Mouse (Mus musculus) limb, embryonic 14.5 days (tissue): Measurements from ENCODE around the gene Plbd1. TPM values are rescaled to one million over a fixed set of nuclear protein-coding genes. Genes with fewer than 3 reads are reported as not detected.

ENCODE experiments used
- ATAC-seq: fragments of 200-750 bp; cut with Nextera tagmentation; 2 replicates; pipeline ENCODE4 v1.8.0; 2017; ENCODE audit warnings: low read depth, moderate number of reproducible peaks, moderate TSS enrichment; ENCODE audit not compliant: low FRiP score
- DNase-seq: peaks from one replicate; pipeline ENCODE4 v3.0.0-alpha.2; 2015; ENCODE audit warnings: low spot score
- H3K27ac ChIP-seq: fragments of 300-500 bp; sonication (generic); replicated peaks from 2 replicates; pipeline ENCODE4 v1.5.1; 2014; ENCODE audit warnings: low read depth, mild to moderate bottlenecking, low read length, moderate library complexity, mixed read lengths
- H3K27me3 ChIP-seq: fragments of 300-500 bp; sonication (generic); 2 replicates; pipeline ENCODE4 v1.6.1; 2014; ENCODE audit warnings: low read length, mixed read lengths; ENCODE audit not compliant: control insufficient read depth, insufficient read depth
- H3K36me3 ChIP-seq: fragments of 300-500 bp; sonication (generic); 2 replicates; pipeline ENCODE4 v1.6.1; 2014; ENCODE audit warnings: mild to moderate bottlenecking, low read length, moderate library complexity, mixed read lengths; ENCODE audit not compliant: control insufficient read depth, insufficient read depth
- H3K4me1 ChIP-seq: fragments of 300-500 bp; sonication (generic); 2 replicates; pipeline ENCODE4 v1.6.1; 2014; ENCODE audit warnings: antibody characterized with exemption, low read length, mixed read lengths; ENCODE audit not compliant: control insufficient read depth, insufficient read depth
- H3K4me2 ChIP-seq: fragments of 300-500 bp; sonication (generic); replicated peaks from 2 replicates; pipeline ENCODE4 v1.6.1; 2014; ENCODE audit warnings: low read depth, mild to moderate bottlenecking, low read length, moderate library complexity; ENCODE audit not compliant: severe bottlenecking
- H3K4me3 ChIP-seq: fragments of 300-500 bp; sonication (generic); replicated peaks from 2 replicates; pipeline ENCODE4 v1.5.1; 2014; ENCODE audit warnings: low read length
- H3K9ac ChIP-seq: fragments of 300-500 bp; sonication (generic); 2 replicates; pipeline ENCODE4 v1.6.1; 2014; ENCODE audit warnings: mild to moderate bottlenecking, low read depth, low read length, moderate library complexity; ENCODE audit not compliant: severe bottlenecking
- H3K9me3 ChIP-seq: fragments of 300-500 bp; sonication (generic); 2 replicates; pipeline ENCODE4 v1.6.1; 2016; ENCODE audit warnings: low read length; ENCODE audit not compliant: control insufficient read depth
- POLR2A ChIP-seq: fragments of 200-500 bp; IDR thresholded peaks from 2 replicates; pipeline ENCODE4 v1.8.0; 2012; ENCODE audit warnings: inconsistent platforms, mild to moderate bottlenecking, moderate library complexity, borderline replicate concordance; ENCODE audit not compliant: insufficient read depth, insufficient read length; ENCODE audit errors: extremely low read depth
- WGBS: fragments of 180-500 bp; shearing (Covaris S2); extraction: QIAGEN DNeasy Blood & Tissue Kit; methylation state at CpG from one replicate; pipeline ENCODE4 v1.1.7; 2014; 5-methylcytosine and 5-hydroxymethylcytosine counted together
- polyA plus RNA-seq, 2 experiments: library from polyadenylated mRNA; depleted of rRNA in 1 of 2; stranded (reverse) in 1 of 2; unstranded in 1 of 2; fragments of >200 nt; fragmentation: Nextera tagmentation in 1 of 2; extraction: Ambion mirVana in 1 of 2; gene quantifications; 2 replicates each; pipeline versions ENCODE4 v1.2.1 to v1.2.3; 2012 to 2014

Plbd1 gene
- polyA plus RNA-seq, 2 experiments: 5.6 to 19.8 TPM

GRCm38 (mm10) chr6:136690527-136690926, 28.8 kb upstream of the Plbd1 start:
- Histone ChIP-seq H3K9ac (no peak overlapping the region), H3K9me3 (no peaks in the 10 kb centered on the region), H3K27me3 (no peaks in the 10 kb centered on the region), H3K27ac (no peak overlapping the region), H3K4me3 (no peak overlapping the region), H3K36me3 (no peaks in the 10 kb centered on the region), H3K4me1 (no peaks in the 10 kb centered on the region), H3K4me2 (no peak overlapping the region)
- TF ChIP-seq POLR2A: no peak
- no peak for ATAC-seq
- 77% methylated on average over 5 of the region's 5 CpGs for WGBS
- no peak for DNase-seq

- H3K9ac ChIP-seq: no peak overlapping the region
Observed at GRCm38 (mm10) chr6:136689790-136690413, 28.2 kb upstream of the Plbd1 start.

GRCm38 (mm10) chr6:136685433-136685832, 23.7 kb upstream of the Plbd1 start:
- Histone ChIP-seq H3K27me3 (no peaks in the 10 kb centered on the region), H3K4me1 (no peaks in the 10 kb centered on the region), H3K27ac (no peak overlapping the region), H3K9ac (no peak overlapping the region), H3K36me3 (no peaks in the 10 kb centered on the region), H3K9me3 (no peaks in the 10 kb centered on the region), H3K4me3 (no peak overlapping the region), H3K4me2 (no peak overlapping the region)
- no peak for TF ChIP-seq POLR2A
- 74% methylated on average over 5 of the region's 5 CpGs for WGBS
- DNase-seq (no peak), ATAC-seq (no peak)

More at GRCm38 (mm10) chr6:136689790-136690413, 28.2 kb upstream of the Plbd1 start:
- Histone ChIP-seq H3K27ac (no peak overlapping the region), H3K4me3 (no peak overlapping the region), H3K36me3 (no peaks in the 10 kb centered on the region), H3K4me1 (no peaks in the 10 kb centered on the region), H3K9me3 (no peaks in the 10 kb centered on the region), H3K27me3 (no peaks in the 10 kb centered on the region), H3K4me2 (no peak overlapping the region)
- WGBS: 47% methylated on average over 15 of the region's 15 CpGs
- no peak for DNase-seq
- TF ChIP-seq POLR2A: no peak
- ATAC-seq: no peak

GRCm38 (mm10) chr6:136683410-136684334, 21.9 kb upstream of the Plbd1 start:
- TF ChIP-seq POLR2A: no peak
- H3K9me3 ChIP-seq: no peaks in the 10 kb centered on the region
- 83% methylated on average over 11 of the region's 11 CpGs for WGBS
- H3K27me3 ChIP-seq: no peaks in the 10 kb centered on the region
- H3K36me3 ChIP-seq: no peaks in the 10 kb centered on the region
- H3K4me2 ChIP-seq: no peak overlapping the region
- H3K4me3 ChIP-seq: no peak overlapping the region
- no peaks in the 10 kb centered on the region for H3K4me1 ChIP-seq
- DNase-seq: no peak
- H3K9ac ChIP-seq: no peak overlapping the region
- H3K27ac ChIP-seq: no peak overlapping the region
- ATAC-seq: no peak

- WGBS: 36% methylated on average over 2 of the region's 2 CpGs
- no peak for TF ChIP-seq POLR2A
- no peaks in the 10 kb centered on the region for H3K36me3 ChIP-seq
- H3K27ac ChIP-seq: no peak overlapping the region
- H3K9ac ChIP-seq: no peak overlapping the region
- no peaks in the 10 kb centered on the region for H3K9me3 ChIP-seq
- H3K27me3 ChIP-seq: no peaks in the 10 kb centered on the region
- H3K4me2 ChIP-seq: no peak overlapping the region
- ATAC-seq (no peak), DNase-seq (no peak)
- H3K4me1 ChIP-seq: no peaks in the 10 kb centered on the region
- H3K4me3 ChIP-seq: no peak overlapping the region
Observed at GRCm38 (mm10) chr6:136679381-136679780, 17.7 kb upstream of the Plbd1 start.
